Mouse (Mus musculus) lung, embryonic 14.5 days (tissue): Measurements from ENCODE around the gene Ccdc188. TPM values are rescaled to one million over a fixed set of nuclear protein-coding genes. Genes with fewer than 3 reads are reported as not detected.
"Not testable (repeated sequence)": the region's sequence is repeated elsewhere in the genome, so short reads cannot be mapped to it uniquely, and the experiment has no call there.

Source experiments
- ATAC-seq: fragments of 200-750 bp; cut with Nextera tagmentation; 2 replicates; pipeline ENCODE4 v1.8.0; 2017; ENCODE audit warnings: mild to moderate bottlenecking, moderate TSS enrichment, moderate library complexity; ENCODE audit not compliant: insufficient read depth
- DNase-seq: peaks from one replicate; pipeline ENCODE4 v3.0.0-alpha.2; 2015
- H3K27ac ChIP-seq: fragments of 300-500 bp; sonication (generic); 2 replicates; pipeline ENCODE4 v1.5.1; 2014; ENCODE audit warnings: low read depth, mild to moderate bottlenecking, moderate library complexity
- H3K27me3 ChIP-seq: fragments of 300-500 bp; sonication (generic); 2 replicates; pipeline ENCODE4 v1.6.1; 2014; ENCODE audit warnings: low read length, control low read depth; ENCODE audit not compliant: insufficient read depth
- H3K36me3 ChIP-seq: fragments of 300-500 bp; sonication (generic); 2 replicates; pipeline ENCODE4 v1.6.1; 2014; ENCODE audit warnings: control low read depth; ENCODE audit not compliant: insufficient read depth
- H3K4me1 ChIP-seq: fragments of 300-500 bp; sonication (generic); 2 replicates; pipeline ENCODE4 v1.6.1; 2014; ENCODE audit warnings: antibody characterized with exemption, control low read depth; ENCODE audit not compliant: insufficient read depth
- H3K4me2 ChIP-seq: fragments of 300-500 bp; sonication (generic); 2 replicates; pipeline ENCODE4 v1.6.1; 2014; ENCODE audit warnings: mild to moderate bottlenecking
- H3K4me3 ChIP-seq: fragments of 300-500 bp; sonication (generic); 2 replicates; pipeline ENCODE4 v1.5.1; 2014; ENCODE audit warnings: low read depth, low read length
- H3K9ac ChIP-seq: fragments of 300-500 bp; sonication (generic); 2 replicates; pipeline ENCODE4 v1.6.1; 2014
- H3K9me3 ChIP-seq: fragments of 300-500 bp; sonication (generic); 2 replicates; pipeline ENCODE4 v1.6.1; 2016; ENCODE audit warnings: low read depth, low read length, control low read depth
- CTCF ChIP-seq: IDR thresholded peaks from 2 replicates; pipeline ENCODE4 v1.5.1; 2016; ENCODE audit warnings: antibody characterized with exemption, low read depth
- WGBS: fragments of 180-500 bp; shearing (Covaris S2); extraction: QIAGEN DNeasy Blood & Tissue Kit; methylation state at CpG from one replicate; pipeline ENCODE4 v1.1.7; 2014; 5-methylcytosine and 5-hydroxymethylcytosine counted together
- polyA plus RNA-seq: library from polyadenylated mRNA; unstranded; fragments of >200 nt; fragmentation: Nextera tagmentation; extraction: Ambion mirVana; gene quantifications from 2 replicates; pipeline ENCODE4 v1.2.1, GENCODE M21; 2014

The Ccdc188 gene
- polyA plus RNA-seq, 1 experiment from 2014 or later = not detected

DNA sequence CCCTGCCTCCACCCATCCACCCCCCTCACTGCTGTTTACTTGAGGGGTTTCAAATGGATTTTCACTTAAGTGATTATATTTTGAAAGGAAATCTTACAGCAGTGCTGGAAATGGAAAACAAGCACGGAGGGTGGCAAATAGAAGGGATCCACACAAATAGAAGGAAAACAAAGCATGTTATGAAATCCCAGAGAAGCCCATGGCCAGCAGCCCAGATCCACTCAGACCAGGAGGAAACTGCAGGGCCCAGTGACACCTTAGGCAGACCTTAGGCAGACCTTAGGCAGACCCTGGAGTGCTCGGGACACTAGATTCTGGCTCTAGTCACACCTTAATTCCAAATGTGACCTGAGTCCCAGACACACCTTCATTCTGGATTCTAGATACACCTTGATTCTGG lies 26.7 kb upstream of the Ccdc188 start:
- no peak overlapping the region for H3K9ac ChIP-seq
- DNase-seq (no peak), ATAC-seq (no peak)
- no peaks in the 10 kb centered on the region for H3K36me3 ChIP-seq
- 79% methylated on average over 2 of the region's 2 CpGs for WGBS
- H3K9me3 ChIP-seq = no peaks in the 10 kb centered on the region
- H3K27me3 ChIP-seq = no peaks in the 10 kb centered on the region
- H3K4me2 ChIP-seq = no peak overlapping the region
- TF ChIP-seq CTCF = no peak
- no peak overlapping the region for H3K27ac ChIP-seq
- no peak overlapping the region for H3K4me3 ChIP-seq
- no peaks in the 10 kb centered on the region for H3K4me1 ChIP-seq

DNA sequence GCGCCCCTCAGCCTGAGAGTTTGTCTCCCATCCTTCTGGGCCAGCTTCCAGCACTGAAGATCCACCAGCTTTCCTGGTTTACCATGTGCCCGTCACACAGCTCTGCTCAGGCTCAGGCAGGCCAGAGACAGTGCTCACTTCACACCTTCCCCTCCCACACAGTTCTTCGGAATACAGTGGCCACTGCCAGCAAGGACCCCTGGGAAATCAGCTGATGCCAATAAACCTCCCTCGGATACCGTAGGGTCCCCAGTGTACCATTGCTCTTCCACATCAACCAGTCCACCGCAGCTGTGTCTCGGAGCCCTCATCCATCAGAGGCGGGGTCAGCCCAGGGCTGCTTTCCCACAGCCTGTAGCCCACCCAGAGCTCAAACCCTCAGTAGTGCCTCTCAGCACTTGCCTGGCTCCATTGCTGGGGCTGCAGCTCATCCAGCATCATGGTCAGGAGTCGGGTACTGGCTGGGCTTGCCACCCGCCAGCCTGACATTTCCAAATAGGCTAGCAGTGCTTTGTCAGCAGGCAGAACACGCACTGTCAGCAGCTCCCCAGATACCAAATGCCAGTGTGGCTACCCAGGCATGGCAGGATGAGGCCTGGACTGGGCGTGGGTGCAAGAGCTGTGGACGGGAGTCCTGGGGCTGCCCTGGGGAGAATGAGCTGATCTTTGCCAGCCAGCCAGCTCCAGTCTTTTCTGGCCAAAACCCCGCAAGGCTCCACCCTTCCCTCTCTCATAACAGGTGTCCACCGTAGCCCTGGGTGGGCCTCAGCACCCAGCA lies 23.3 kb upstream of the Ccdc188 start:
- DNase-seq (peak; percentile 47), ATAC-seq (peak; percentile 64; the same call in 1 of the 2 replicates)
- H3K4me3 ChIP-seq = no peak overlapping the region
- H3K9ac ChIP-seq = no peak overlapping the region
- no peak overlapping the region for H3K27ac ChIP-seq
- H3K9me3 ChIP-seq = no peaks in the 10 kb centered on the region
- no peaks in the 10 kb centered on the region for H3K27me3 ChIP-seq
- H3K4me1 ChIP-seq = no peaks in the 10 kb centered on the region
- TF ChIP-seq CTCF = no peak
- no peaks in the 10 kb centered on the region for H3K36me3 ChIP-seq
- H3K4me2 ChIP-seq = no peak overlapping the region
- 47% methylated on average over 15 of the region's 15 CpGs for WGBS

DNA sequence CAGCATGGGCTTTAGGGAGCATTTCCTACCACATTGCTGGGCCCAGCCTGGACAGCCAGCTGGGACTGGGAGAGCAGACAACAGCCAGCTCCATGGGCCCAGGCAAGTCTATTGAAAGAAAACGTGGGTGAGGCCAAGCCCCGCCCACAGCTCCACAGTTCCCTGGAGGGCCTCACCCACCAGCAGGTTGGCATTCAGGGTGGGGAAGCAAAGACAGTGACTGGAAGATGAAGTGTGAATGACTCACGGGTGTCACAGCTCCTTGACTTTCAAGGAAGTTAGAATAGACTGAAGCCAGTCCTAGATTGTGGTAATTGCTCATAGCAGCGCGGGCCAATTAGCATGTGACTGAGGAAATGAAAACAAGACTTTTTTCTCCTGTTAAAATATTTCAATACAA lies 22.6 kb upstream of the Ccdc188 start:
- Histone ChIP-seq H3K4me1 (no peaks in the 10 kb centered on the region), H3K27ac (no peak overlapping the region), H3K27me3 (no peaks in the 10 kb centered on the region), H3K4me3 (no peak overlapping the region), H3K9me3 (no peaks in the 10 kb centered on the region), H3K36me3 (no peaks in the 10 kb centered on the region), H3K4me2 (no peak overlapping the region), H3K9ac (no peak overlapping the region)
- no peak for ATAC-seq
- TF ChIP-seq CTCF = no peak
- DNase-seq = no peak
- WGBS = 53% methylated on average over 5 of the region's 5 CpGs

DNA sequence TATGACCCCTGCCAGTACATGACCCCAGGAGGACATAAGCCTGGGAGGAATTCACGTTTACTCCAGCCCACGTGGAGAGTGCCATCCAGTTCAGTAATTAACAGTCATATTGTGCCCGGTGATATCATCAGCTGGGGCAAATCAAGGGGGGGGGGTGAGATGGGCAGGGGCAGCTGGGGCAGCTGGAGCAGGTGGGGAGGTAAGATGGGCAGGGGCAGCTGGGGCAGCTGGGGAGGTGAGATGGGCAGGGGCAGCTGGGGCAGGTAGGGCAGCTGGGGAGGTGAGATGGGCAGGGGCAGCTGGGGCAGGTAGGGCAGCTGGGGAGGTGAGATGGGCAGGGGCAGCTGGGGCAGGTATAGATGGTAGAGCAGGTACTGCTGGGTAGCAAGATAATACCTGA lies 22.1 kb upstream of the Ccdc188 start:
- 61% methylated on average over 3 of the region's 3 CpGs for WGBS
- not testable (repeated sequence) for H3K9me3 ChIP-seq, H3K4me3 ChIP-seq, H3K4me2 ChIP-seq, ATAC-seq, H3K9ac ChIP-seq, H3K27ac ChIP-seq, H3K4me1 ChIP-seq, DNase-seq, H3K36me3 ChIP-seq, H3K27me3 ChIP-seq

DNA sequence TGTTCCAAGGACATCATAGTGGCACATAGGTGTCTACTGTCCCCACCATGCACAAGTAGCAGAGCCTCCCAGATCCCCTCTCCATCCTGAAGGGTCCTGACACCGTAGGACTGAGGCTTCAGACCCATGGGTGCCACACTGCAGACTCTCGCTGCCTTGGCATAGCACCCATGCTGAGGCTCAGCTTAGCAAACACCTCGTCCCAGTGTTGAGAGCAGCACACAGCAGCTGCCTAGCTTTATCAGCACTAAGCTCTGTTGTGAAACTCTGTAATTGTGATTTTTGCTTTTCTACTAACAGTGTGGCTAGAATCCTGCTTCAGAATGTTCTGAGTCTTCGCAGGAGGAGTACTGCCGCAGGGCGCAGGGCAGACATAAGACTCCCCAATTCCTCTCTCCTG lies 19.8 kb upstream of the Ccdc188 start:
- DNase-seq (no peak), ATAC-seq (no peak)
- Histone ChIP-seq H3K36me3 (no peaks in the 10 kb centered on the region), H3K9ac (no peak overlapping the region), H3K4me3 (no peak overlapping the region), H3K4me1 (no peaks in the 10 kb centered on the region), H3K27me3 (no peaks in the 10 kb centered on the region), H3K4me2 (no peak overlapping the region), H3K27ac (no peak overlapping the region), H3K9me3 (no peaks in the 10 kb centered on the region)
- TF ChIP-seq CTCF = no peak
- 75% methylated on average over 6 of the region's 6 CpGs for WGBS

DNA sequence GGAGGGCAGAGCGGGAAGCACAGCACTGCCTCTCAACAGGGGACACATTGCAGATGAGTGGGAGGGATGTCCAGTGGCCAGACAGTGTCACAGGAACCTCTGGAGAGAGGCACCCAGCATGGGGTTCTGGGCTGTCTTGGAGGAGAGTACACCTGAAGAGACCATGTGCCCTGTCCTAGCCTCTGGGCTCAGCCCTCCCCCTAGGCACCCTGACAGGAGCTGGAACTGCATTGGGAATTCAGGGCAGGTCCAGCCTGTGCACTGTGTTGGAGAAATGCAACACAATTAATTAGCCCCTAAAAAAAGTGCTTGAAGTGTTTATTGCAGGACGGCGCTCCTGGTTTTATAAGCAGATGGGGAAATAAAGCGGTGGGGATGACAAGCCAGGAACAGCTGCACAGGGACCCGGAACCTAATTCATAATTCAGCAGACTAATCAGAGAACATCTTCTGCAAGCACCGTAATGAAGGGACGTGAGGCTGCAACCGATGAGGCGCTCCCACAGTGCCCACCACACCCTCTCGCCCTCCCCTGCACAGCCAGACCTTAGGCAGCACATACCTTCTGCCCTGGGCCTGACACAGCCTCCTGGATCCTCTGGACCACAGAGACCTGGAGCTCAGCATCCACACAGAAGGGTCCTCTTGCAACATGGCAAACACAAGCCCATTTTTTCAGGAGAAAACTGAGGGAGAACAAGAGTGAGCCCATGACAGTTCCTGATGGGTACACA lies 19.1 kb upstream of the Ccdc188 start:
- no peaks in the 10 kb centered on the region for H3K36me3 ChIP-seq
- no peak for TF ChIP-seq CTCF
- no peaks in the 10 kb centered on the region for H3K27me3 ChIP-seq
- H3K9me3 ChIP-seq = no peaks in the 10 kb centered on the region
- no peak overlapping the region; the same call in 1 of the 2 replicates for H3K9ac ChIP-seq
- no peak for DNase-seq
- H3K4me1 ChIP-seq = no peaks in the 10 kb centered on the region
- no peak overlapping the region for H3K4me2 ChIP-seq
- no peak for ATAC-seq
- no peak overlapping the region for H3K4me3 ChIP-seq
- WGBS = 63% methylated on average over 10 of the region's 10 CpGs
- no peak overlapping the region for H3K27ac ChIP-seq

DNA sequence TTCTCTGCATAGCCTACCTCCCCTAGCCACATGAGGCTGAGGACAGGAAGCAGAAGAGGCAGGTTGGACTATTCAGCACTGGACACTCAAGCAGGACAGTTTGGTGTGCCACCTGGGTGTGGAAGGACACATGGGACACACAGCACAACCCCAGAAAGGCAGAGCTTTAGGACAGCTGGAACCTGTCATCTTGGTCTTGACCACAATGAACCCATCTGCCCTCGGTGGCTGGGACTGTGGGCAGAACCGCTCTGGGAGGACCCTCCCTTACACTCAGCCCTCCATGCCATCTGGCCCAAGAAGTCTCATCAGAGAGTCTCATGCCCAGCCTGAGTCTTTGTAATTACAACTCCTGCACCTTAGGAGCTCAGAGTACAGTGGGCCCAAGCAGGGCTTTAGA lies 17.6 kb upstream of the Ccdc188 start:
- Histone ChIP-seq H3K4me2 (no peak overlapping the region), H3K4me1 (no peaks in the 10 kb centered on the region), H3K4me3 (no peak overlapping the region), H3K36me3 (no peaks in the 10 kb centered on the region), H3K9me3 (no peaks in the 10 kb centered on the region), H3K27ac (no peak overlapping the region), H3K27me3 (no peaks in the 10 kb centered on the region), H3K9ac (no peak overlapping the region)
- ATAC-seq (no peak), DNase-seq (no peak)
- TF ChIP-seq CTCF = no peak
- WGBS = 72% methylated on average over 2 of the region's 2 CpGs
